Mouse (Mus musculus) thymus, postnatal 36 days (tissue): Measurements from ENCODE around the gene Atp8a2.

Source experiments
- DNase-seq, 2 experiments: peaks; one replicate each; pipeline ENCODE4 v3.0.0; 2022; ENCODE audit warnings: mixed read lengths in 2 of 2

The Atp8a2 gene

DNA sequence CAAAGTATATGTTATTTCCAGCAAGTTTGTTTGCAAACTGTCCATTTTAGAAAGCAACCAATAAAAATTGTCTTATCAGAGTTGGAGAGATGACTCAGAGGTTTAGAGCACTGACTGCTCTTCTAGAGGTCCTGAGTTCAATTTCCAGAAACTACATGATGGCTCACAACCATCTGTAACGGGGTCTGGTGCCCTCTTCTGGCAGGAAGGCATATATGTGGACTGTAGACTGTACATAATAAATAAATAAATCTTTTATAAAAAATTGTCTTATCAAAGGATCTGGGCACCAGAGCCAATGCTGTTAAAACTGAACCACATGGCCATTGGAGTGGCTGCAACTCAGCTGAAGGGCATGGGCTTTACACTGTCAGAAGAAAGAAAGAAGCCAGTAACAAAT, 606.4 kb downstream of the Atp8a2 start:
- DNase-seq, result peak; percentile 20 to 22
